Mouse (Mus musculus) R1 (cell line): ENCODE measurements around the gene Agl.

ENCODE experiments used
- DNase-seq: peaks from one replicate; pipeline ENCODE4 v3.0.0-alpha.2; 2018; ENCODE audit warnings: low read depth, low spot score

Gene Agl

GRCm38 (mm10) chr3:116807811-116808506, at the start of gene Agl:
TSS of gene Agl (minus strand) at chr3:116808166.
- peak; percentile 96 for DNase-seq

- DNase-seq, result peak; percentile 37
Observed at GRCm38 (mm10) chr3:116857611-116858010, 49.6 kb upstream of the Agl start.

- no peak for DNase-seq
Observed at GRCm38 (mm10) chr3:116852421-116852820, 44.5 kb upstream of the Agl start.

- no peak for DNase-seq
Observed at GRCm38 (mm10) chr3:116850376-116850775, 42.4 kb upstream of the Agl start.

GRCm38 (mm10) chr3:116848936-116849335, 41.0 kb upstream of the Agl start:
- no peak for DNase-seq

GRCm38 (mm10) chr3:116848099-116848498, 40.1 kb upstream of the Agl start:
- no peak for DNase-seq

GRCm38 (mm10) chr3:116846084-116846483, 38.1 kb upstream of the Agl start:
- DNase-seq, result no peak

- no peak for DNase-seq
Observed at GRCm38 (mm10) chr3:116844880-116845579, 37.1 kb upstream of the Agl start.

- peak; percentile 17 for DNase-seq
Observed at GRCm38 (mm10) chr3:116841311-116841710, 33.3 kb upstream of the Agl start.

- no peak for DNase-seq
Observed at GRCm38 (mm10) chr3:116836681-116837475, 28.9 kb upstream of the Agl start.

- peak; percentile 96 for DNase-seq
Observed at GRCm38 (mm10) chr3:116835770-116836680, 28.1 kb upstream of the Agl start.

- DNase-seq, result no peak
Observed at GRCm38 (mm10) chr3:116835350-116835749, 27.4 kb upstream of the Agl start.

GRCm38 (mm10) chr3:116834241-116834640, 26.3 kb upstream of the Agl start:
- no peak for DNase-seq

GRCm38 (mm10) chr3:116833491-116833890, 25.5 kb upstream of the Agl start:
- DNase-seq, result no peak

GRCm38 (mm10) chr3:116832526-116833310, 24.8 kb upstream of the Agl start:
- DNase-seq, result no peak

- no peak for DNase-seq
Observed at GRCm38 (mm10) chr3:116831324-116831723, 23.4 kb upstream of the Agl start.

- DNase-seq, result no peak
Observed at GRCm38 (mm10) chr3:116829274-116829920, 21.4 kb upstream of the Agl start.

GRCm38 (mm10) chr3:116826471-116827215, 18.7 kb upstream of the Agl start:
- no peak for DNase-seq

- no peak for DNase-seq
Observed at GRCm38 (mm10) chr3:116817231-116817630, 9.3 kb upstream of the Agl start.
